Mouse (Mus musculus): ENCODE measurements around the gene Spata5. TPM values are rescaled to one million over a fixed set of nuclear protein-coding genes. Genes with fewer than 3 reads are reported as not detected.

Spata5 gene
- 29.0 and 32.9 TPM in 2 replicates for polyA plus RNA-seq (2014; fragmentation: Nextera tagmentation; extraction: Ambion mirVana)

DNA sequence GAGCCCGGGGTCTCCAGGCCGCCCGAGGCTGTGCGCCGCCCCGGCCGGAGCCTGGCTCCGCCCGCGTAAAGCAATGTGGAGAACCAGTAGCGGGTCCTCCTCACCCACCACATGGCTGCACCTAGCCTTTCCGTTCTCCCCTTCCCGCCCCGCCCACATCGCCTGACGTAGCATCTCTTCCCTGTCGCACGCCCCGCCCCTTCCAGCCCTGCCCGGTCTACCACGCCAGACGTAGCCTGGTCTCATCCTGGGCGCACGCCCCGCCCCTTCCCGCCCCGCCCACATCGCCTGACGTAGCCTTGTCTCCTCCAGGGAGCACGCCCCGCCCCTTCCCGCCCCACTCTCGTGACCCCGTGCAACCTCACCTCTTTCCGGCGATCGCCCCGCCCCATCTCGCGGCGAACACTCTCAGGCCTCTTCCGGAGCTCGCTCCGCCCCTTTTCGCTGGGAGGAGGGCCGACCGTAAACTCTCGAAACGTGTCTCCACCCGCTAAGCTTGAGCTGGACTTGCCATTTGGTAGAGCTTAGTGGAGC, at the start of gene Spata5:
TSS of gene Spata5 (plus strand) at position 439 of the 534 bp plus-strand sequence.
- Histone ChIP-seq H3K4me2 (ENCODE audit: low read depth, low read length) (peak within 1 kb of the TSS; percentile 84), H3K4me3 (ENCODE audit: low read depth, low read length) (peak within 1 kb of the TSS; percentile 82), H3K9ac (ENCODE audit: low read depth, low read length) (peak within 1 kb of the TSS; percentile 87), H3K36me3 (ENCODE audit: control insufficient read depth, insufficient read depth, low read length) (no peaks in the 10 kb centered on the region; the same call in 1 of the 2 replicates), H3K27me3 (replicated peaks; ENCODE audit: control insufficient read depth, insufficient read depth, low read length) (no peaks in the 10 kb centered on the region), H3K4me1 (ENCODE audit: control insufficient read depth, insufficient read depth, low read length) (peaks cover 8% of the 10 kb centered on the region), H3K27ac (replicated peaks; ENCODE audit: low read depth, low read length) (peak within 1 kb of the TSS; percentile 93), H3K9me3 (ENCODE audit: control insufficient read depth, low read length) (no peaks in the 10 kb centered on the region)
- WGBS, result under 1% methylated on average over 19 of the region's 50 CpGs
- DNase-seq (ENCODE audit: low spot score) (peak; percentile 99), ATAC-seq (ENCODE audit: low read depth) (peak; percentile 95)

DNA sequence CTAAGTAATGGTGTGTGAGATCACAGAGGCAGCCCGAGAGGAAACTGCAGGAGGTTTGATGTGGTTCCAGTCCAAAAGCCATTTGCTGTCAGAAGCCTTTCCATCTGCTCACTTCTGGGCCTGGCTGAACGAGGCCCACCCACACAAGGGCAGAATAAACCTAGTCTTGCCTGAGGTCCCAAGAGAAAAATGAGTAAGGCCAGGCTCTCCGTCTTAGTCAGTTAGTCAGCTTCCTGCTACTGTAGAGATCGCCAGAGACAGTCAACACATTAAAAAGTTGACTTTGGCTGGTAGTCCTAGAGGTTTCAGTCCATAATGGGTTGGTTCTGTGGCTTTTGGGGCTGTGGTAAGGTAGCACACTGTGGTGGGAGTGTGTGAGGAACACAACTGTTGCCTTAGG, 49.3 kb upstream of the Spata5 start:
- Histone ChIP-seq H3K27me3 (replicated peaks; ENCODE audit: control insufficient read depth, insufficient read depth, low read length) (no peaks in the 10 kb centered on the region), H3K36me3 (ENCODE audit: control insufficient read depth, insufficient read depth, low read length) (no peaks in the 10 kb centered on the region), H3K9ac (ENCODE audit: low read depth, low read length) (no peak overlapping the region), H3K4me2 (ENCODE audit: low read depth, low read length) (no peak overlapping the region), H3K4me1 (ENCODE audit: control insufficient read depth, insufficient read depth, low read length) (no peaks in the 10 kb centered on the region), H3K4me3 (ENCODE audit: low read depth, low read length) (no peak overlapping the region), H3K27ac (replicated peaks; ENCODE audit: low read depth, low read length) (no peak overlapping the region), H3K9me3 (ENCODE audit: control insufficient read depth, low read length) (no peaks in the 10 kb centered on the region)
- DNase-seq (ENCODE audit: low spot score) (no peak), ATAC-seq (ENCODE audit: low read depth) (no peak)
- WGBS, result 65% methylated on average over 4 of the region's 4 CpGs

DNA sequence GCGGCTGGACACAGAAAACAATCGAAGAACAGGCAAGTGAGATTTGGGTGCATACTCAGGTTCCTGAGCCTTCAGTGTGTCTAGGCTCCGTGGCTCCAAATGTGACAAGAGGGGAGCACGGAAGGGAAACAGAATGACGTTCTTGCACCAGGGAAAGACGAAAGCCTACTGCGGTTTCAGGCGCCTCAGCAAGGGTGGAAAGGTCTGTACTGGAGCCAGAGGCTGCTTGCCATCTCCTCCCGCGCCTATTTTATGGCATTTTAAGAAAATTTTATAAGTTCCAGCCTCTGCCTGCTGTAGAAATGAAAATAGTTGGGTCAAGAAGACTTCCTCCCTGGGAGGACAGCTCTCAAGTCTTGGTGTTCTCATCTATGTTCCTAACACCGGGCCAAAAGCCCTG, 46.0 kb upstream of the Spata5 start:
- no peak for ATAC-seq (ENCODE audit: low read depth)
- no peak overlapping the region for H3K4me2 ChIP-seq (ENCODE audit: low read depth, low read length)
- no peaks in the 10 kb centered on the region for H3K27me3 ChIP-seq (replicated peaks; ENCODE audit: control insufficient read depth, insufficient read depth, low read length)
- peak overlapping the region; percentile 19; the same call in 1 of the 2 replicates for H3K27ac ChIP-seq (replicated peaks; ENCODE audit: low read depth, low read length)
- no peaks in the 10 kb centered on the region for H3K9me3 ChIP-seq (ENCODE audit: control insufficient read depth, low read length)
- no peak overlapping the region for H3K9ac ChIP-seq (ENCODE audit: low read depth, low read length)
- H3K36me3 ChIP-seq (ENCODE audit: control insufficient read depth, insufficient read depth, low read length), result no peaks in the 10 kb centered on the region
- H3K4me3 ChIP-seq (ENCODE audit: low read depth, low read length), result no peak overlapping the region
- H3K4me1 ChIP-seq (ENCODE audit: control insufficient read depth, insufficient read depth, low read length), result no peaks in the 10 kb centered on the region
- no peak for DNase-seq (ENCODE audit: low spot score)
- WGBS, result 71% methylated on average over 11 of the region's 11 CpGs

DNA sequence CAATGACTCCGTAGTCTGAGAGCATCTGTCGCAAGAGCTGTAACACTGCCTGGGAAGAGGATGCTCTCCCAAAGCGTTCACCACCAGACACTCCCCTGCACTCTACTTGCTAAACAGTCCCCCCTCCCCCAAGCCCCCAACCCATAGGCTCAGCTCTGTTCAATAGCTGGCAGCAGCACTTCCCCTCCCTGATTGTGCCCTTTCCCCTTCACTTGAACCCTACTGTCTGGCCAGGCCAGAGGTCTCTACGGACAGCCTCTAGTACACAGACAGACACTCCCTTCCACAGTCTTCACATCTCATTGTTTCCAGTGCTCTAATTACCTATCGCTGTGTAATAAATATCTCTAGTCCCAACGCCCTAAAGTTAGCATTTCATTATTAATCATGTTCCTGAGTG, 41.8 kb upstream of the Spata5 start:
- DNase-seq (ENCODE audit: low spot score) (no peak), ATAC-seq (ENCODE audit: low read depth) (no peak)
- H3K27me3 ChIP-seq (replicated peaks; ENCODE audit: control insufficient read depth, insufficient read depth, low read length), result no peaks in the 10 kb centered on the region
- WGBS, result 62% methylated on average over 5 of the region's 6 CpGs
- H3K27ac ChIP-seq (replicated peaks; ENCODE audit: low read depth, low read length), result 0 out of 2 replicates have a peak overlapping the region, but pooled peaks have one; percentile 10
- H3K9ac ChIP-seq (ENCODE audit: low read depth, low read length), result no peak overlapping the region
- peaks cover 24% of the 10 kb centered on the region for H3K4me1 ChIP-seq (ENCODE audit: control insufficient read depth, insufficient read depth, low read length)
- no peaks in the 10 kb centered on the region for H3K9me3 ChIP-seq (ENCODE audit: control insufficient read depth, low read length)
- H3K36me3 ChIP-seq (ENCODE audit: control insufficient read depth, insufficient read depth, low read length), result no peaks in the 10 kb centered on the region
- H3K4me3 ChIP-seq (ENCODE audit: low read depth, low read length), result no peak overlapping the region
- H3K4me2 ChIP-seq (ENCODE audit: low read depth, low read length), result no peak overlapping the region

DNA sequence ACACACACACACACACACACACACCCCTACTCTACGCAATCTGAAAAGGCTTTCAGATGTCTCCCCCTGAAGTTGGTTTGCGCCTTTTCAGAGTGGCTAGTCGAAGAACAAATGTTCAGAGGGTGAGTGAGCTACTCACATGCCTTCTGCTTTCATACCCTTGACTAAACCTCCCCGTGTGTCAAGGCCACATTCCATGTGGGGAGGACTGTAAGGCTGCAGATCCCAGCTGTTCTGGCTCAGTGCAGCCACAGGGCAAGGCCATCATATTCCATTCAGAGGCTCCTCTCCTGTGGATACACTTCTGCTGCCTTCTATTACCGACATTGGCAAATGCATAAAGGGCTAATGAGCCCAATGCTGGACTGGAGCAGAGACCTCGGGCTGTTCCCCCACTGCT, 41.3 kb upstream of the Spata5 start:
- H3K27ac ChIP-seq (replicated peaks; ENCODE audit: low read depth, low read length), result no peak overlapping the region
- no peak overlapping the region for H3K4me3 ChIP-seq (ENCODE audit: low read depth, low read length)
- H3K4me2 ChIP-seq (ENCODE audit: low read depth, low read length), result no peak overlapping the region
- ATAC-seq (ENCODE audit: low read depth) (peak; percentile 51; the same call in 1 of the 2 replicates), DNase-seq (ENCODE audit: low spot score) (peak; percentile 68)
- H3K36me3 ChIP-seq (ENCODE audit: control insufficient read depth, insufficient read depth, low read length), result no peaks in the 10 kb centered on the region
- no peak overlapping the region for H3K9ac ChIP-seq (ENCODE audit: low read depth, low read length)
- no peaks in the 10 kb centered on the region for H3K27me3 ChIP-seq (replicated peaks; ENCODE audit: control insufficient read depth, insufficient read depth, low read length)
- WGBS, result 52% methylated on average over 6 of the region's 6 CpGs
- H3K9me3 ChIP-seq (ENCODE audit: control insufficient read depth, low read length), result no peaks in the 10 kb centered on the region
- H3K4me1 ChIP-seq (ENCODE audit: control insufficient read depth, insufficient read depth, low read length), result peaks cover 26% of the 10 kb centered on the region

DNA sequence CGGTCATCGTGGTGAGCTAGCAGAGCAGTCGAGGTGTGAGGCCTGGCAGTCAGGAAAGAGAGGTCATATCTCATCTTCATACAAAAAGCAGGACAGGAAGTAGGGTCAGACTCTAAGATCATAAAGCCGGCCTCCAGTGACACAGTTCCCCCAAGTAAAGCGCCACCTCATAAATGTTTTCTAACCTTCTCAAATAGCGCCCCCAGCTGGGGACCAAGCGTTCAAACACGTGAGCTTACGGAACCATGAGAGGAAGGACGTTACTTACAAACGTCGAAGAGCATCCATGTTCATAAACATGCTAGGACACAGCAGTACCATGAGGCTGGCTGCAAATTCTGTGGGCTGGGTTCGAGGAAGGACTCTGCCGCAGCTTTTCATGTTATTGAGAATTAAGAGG, 40.5 kb upstream of the Spata5 start:
- 84% methylated on average over 14 of the region's 14 CpGs for WGBS
- H3K9me3 ChIP-seq (ENCODE audit: control insufficient read depth, low read length), result no peaks in the 10 kb centered on the region
- peaks cover 31% of the 10 kb centered on the region for H3K4me1 ChIP-seq (ENCODE audit: control insufficient read depth, insufficient read depth, low read length)
- peak overlapping the region; percentile 88 for H3K27ac ChIP-seq (replicated peaks; ENCODE audit: low read depth, low read length)
- no peak for DNase-seq (ENCODE audit: low spot score)
- H3K36me3 ChIP-seq (ENCODE audit: control insufficient read depth, insufficient read depth, low read length), result no peaks in the 10 kb centered on the region
- H3K4me3 ChIP-seq (ENCODE audit: low read depth, low read length), result no peak overlapping the region
- no peak overlapping the region for H3K4me2 ChIP-seq (ENCODE audit: low read depth, low read length)
- no peak for ATAC-seq (ENCODE audit: low read depth)
- no peak overlapping the region for H3K9ac ChIP-seq (ENCODE audit: low read depth, low read length)
- no peaks in the 10 kb centered on the region for H3K27me3 ChIP-seq (replicated peaks; ENCODE audit: control insufficient read depth, insufficient read depth, low read length)

DNA sequence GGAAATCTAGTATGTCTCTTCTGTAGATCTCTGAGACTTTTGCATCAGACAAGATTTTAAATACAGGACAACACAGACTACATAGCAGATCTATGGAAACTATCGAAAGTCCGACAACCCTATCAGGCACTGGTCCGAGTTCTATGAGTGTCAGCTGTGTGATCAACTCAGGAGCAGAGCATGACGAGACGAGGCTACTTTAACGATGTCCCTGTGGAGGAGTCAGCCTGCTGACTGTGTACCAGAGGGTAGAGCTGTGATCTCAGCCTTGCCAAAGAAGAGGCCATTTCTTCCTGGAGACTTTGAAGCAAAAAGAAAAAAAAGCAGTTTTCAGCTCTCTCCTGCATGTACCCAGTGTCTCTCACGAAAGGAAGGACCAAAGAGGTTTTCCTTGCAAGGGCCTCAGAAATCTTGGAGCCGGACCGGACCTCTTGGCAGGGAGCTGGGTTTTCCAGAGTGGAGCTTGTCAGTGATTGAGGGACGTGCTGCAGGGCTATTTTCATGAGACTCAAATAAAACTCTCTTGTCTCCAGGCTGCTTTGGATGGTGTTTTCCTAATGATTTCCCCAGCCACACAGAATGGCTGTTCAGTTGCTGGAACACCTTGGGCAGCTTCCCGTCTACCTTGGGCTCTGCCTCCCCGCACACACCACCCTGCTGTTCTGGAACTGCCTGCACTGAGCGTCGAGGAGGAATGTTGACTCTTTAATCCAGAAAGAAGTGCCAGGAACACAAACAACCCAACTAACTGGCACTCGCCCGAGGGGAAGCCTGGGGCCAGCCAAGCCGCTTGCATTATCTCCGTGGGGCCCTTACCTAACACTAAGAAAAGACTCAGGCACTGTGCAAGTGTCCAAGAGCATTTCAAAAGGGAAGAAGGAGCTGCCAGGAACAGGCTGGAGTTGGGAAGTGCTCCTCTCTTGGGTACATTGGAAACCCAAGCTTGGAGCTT, 39.5 kb upstream of the Spata5 start:
- Histone ChIP-seq H3K4me2 (ENCODE audit: low read depth, low read length) (no peak overlapping the region), H3K4me1 (ENCODE audit: control insufficient read depth, insufficient read depth, low read length) (peaks cover 31% of the 10 kb centered on the region), H3K36me3 (ENCODE audit: control insufficient read depth, insufficient read depth, low read length) (no peaks in the 10 kb centered on the region), H3K27ac (replicated peaks; ENCODE audit: low read depth, low read length) (peak overlapping the region; percentile 88), H3K9ac (ENCODE audit: low read depth, low read length) (no peak overlapping the region), H3K4me3 (ENCODE audit: low read depth, low read length) (no peak overlapping the region), H3K9me3 (ENCODE audit: control insufficient read depth, low read length) (no peaks in the 10 kb centered on the region), H3K27me3 (replicated peaks; ENCODE audit: control insufficient read depth, insufficient read depth, low read length) (no peaks in the 10 kb centered on the region)
- WGBS, result 49% methylated on average over 18 of the region's 18 CpGs
- ATAC-seq (ENCODE audit: low read depth) (peak; percentile 58; the same call in 1 of the 2 replicates), DNase-seq (ENCODE audit: low spot score) (peak; percentile 83)

DNA sequence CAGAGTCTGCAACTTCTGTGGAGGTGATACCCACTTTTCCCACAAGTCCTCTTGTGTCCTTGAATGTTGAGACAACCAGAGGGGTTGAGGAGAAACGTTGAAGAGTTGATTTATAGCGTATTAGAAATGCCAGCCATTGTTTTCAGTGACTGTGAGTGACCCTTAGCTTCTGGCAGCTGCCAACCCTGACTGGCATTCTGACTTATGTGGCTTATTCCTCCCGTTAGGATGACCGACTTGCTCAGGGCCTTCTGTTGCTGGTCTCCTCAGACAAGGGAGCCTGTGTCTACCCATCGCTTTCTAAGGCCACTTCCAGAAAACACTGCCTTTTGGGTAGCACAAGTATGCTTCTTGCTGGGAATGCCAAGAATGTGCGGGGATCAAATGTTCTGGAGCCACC, 38.2 kb upstream of the Spata5 start:
- DNase-seq (ENCODE audit: low spot score), result peak; percentile 42
- H3K36me3 ChIP-seq (ENCODE audit: control insufficient read depth, insufficient read depth, low read length), result no peaks in the 10 kb centered on the region
- no peak for ATAC-seq (ENCODE audit: low read depth)
- H3K4me2 ChIP-seq (ENCODE audit: low read depth, low read length), result no peak overlapping the region
- peak overlapping the region; percentile 36; the same call in 1 of the 2 replicates for H3K27ac ChIP-seq (replicated peaks; ENCODE audit: low read depth, low read length)
- no peaks in the 10 kb centered on the region for H3K27me3 ChIP-seq (replicated peaks; ENCODE audit: control insufficient read depth, insufficient read depth, low read length)
- no peaks in the 10 kb centered on the region for H3K9me3 ChIP-seq (ENCODE audit: control insufficient read depth, low read length)
- H3K4me3 ChIP-seq (ENCODE audit: low read depth, low read length), result no peak overlapping the region
- H3K9ac ChIP-seq (ENCODE audit: low read depth, low read length), result no peak overlapping the region
- H3K4me1 ChIP-seq (ENCODE audit: control insufficient read depth, insufficient read depth, low read length), result peaks cover 31% of the 10 kb centered on the region
- 57% methylated on average over 6 of the region's 6 CpGs for WGBS

All from embryonic facial prominence, embryonic 14.5 days (tissue).